Mouse (Mus musculus): ENCODE results near the gene Gm7075.

- TF ChIP-seq CTCF (IDR thresholded peaks at IDR 0.05; ENCODE audit: low read depth, low read length) = no peak
- TF ChIP-seq POLR2A (IDR thresholded peaks at IDR 0.05; ENCODE audit: extremely low read depth, insufficient read depth, low read length) = no peak
These were observed 4.5 kb downstream of the Gm7075 start for GRCm38 (mm10) chr10:63417061-63417460.

All from liver, adult 2 months (tissue).